Mouse (Mus musculus): ENCODE measurements around the gene Tle1.

DNA sequence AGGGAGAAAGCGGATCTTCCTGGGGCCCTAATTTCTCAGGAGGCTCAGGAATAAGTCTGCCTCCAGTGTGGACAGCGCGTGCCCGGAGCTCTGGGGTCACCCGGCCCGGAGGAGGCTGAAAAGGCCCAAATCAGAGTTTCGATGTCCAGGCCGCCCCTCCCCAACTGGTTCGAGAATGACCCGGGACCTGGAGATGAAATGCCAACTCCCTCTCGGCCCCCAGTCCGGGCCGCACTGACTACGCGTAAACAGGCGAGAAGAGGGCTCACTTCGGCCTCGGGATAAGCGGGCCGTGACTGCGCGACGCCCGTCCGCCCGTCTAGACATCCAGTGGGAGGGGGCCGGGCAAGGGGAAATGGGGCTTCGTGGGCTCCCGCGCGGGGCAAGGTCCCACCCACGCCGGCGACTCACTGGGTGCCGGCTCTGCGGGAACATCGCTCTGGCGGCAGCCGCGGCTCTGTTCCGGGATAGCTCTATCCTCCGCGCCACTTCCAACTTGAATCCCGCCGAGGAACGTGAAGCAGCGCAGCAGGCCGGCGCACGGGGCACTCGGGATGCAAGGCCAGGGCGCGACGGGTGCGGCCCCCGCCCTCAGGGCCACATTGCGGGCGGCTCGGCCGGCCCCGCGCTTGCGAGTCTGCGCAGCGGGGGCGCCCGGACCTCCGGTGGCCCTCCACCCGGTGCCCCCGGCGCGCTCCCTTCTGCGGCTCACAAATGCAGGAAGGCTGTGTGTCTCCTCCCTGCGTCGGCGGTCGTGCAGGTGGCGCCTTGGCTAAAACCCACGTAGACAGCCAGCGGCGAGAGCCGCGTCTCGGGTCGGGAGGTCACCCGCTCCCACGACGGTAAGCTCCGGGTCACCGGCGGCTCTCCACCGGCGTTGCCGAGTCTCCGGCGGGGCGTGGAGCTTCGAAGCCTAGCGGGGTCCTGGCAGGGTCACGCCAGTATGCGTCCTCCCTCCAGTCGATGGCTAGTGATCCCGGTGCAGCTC is 854 bp downstream of the Tle1 start:
- TF ChIP-seq EP300 (IDR thresholded peaks at IDR 0.05; ENCODE audit: insufficient read depth, low read depth, low read length) (no peak), CTCF (IDR thresholded peaks at IDR 0.05) (no peak)

All from heart, adult 2 months (tissue).